Mouse (Mus musculus): ENCODE measurements around the gene Tekt2. TPM values are rescaled to one million over a fixed set of nuclear protein-coding genes. Genes with fewer than 3 reads are reported as not detected.

The Tekt2 gene
- polyA plus RNA-seq, 1 experiment, result 507 TPM

DNA sequence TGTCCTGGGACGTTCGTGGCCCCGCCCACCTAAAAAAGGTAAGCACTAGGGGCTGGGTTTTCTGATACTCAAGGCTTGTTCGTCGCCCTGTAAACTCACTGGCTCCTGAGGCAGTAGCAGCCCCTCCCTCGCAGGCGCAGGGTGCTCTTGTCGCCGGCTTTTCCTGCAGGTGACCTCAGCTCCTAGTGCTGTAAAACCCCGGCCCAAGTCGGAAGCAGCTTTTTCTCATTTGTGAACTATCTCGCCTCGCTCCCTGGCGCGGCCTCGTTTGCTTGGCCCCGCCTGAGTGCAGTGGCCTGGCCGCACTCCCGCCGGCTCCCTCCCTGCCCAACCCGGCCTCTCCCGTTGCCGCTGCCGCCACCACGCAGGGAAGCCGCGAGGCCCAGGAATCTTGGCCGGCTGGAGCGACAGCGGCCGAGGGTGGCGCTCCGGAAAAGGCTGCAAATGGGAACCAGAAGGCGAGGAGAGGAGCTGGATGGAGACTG lies 28.8 kb downstream of the Tekt2 start:
- no peak overlapping the region for H3K27ac ChIP-seq (ENCODE audit: control insufficient read depth, insufficient read depth, low read depth, low read length)
- no peaks in the 10 kb centered on the region; the same call in 1 of the 2 replicates for H3K27me3 ChIP-seq (ENCODE audit: control insufficient read depth, insufficient read depth, low read length)
- TF ChIP-seq CTCF (IDR thresholded peaks at IDR 0.05; ENCODE audit: control insufficient read depth, insufficient read depth, insufficient replicate concordance, low read depth, low read length) (no peak), POLR2A (IDR thresholded peaks at IDR 0.05; ENCODE audit: control insufficient read depth, low read depth, low read length) (no peak)
- H3K4me1 ChIP-seq (ENCODE audit: control insufficient read depth, insufficient read depth, low read length), result peaks cover 18% of the 10 kb centered on the region
- no peaks in the 10 kb centered on the region for H3K36me3 ChIP-seq (ENCODE audit: control insufficient read depth, insufficient read depth, low read length)
- peak overlapping the region; percentile 39 for H3K4me3 ChIP-seq (ENCODE audit: control insufficient read depth, low read depth, low read length)

DNA sequence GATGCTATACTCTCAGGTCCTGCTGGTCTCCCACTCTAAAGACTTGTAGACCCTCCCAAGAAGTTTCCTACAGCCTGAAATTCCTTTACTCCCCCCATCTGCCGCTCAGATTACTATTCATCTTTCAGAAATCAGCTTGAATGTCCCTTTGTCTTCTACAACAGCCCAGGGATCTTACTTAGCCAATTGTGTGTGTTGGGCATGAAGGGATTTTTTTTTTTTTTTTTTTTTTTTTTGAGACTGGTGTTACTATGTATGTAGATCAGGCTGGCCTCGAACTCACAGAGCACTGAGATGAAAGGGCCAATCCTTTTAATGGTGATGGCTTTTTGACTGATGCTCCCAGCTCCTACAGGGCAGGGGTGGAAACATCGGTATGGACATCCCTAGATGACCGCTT lies 29.6 kb downstream of the Tekt2 start:
- Histone ChIP-seq H3K4me1 (ENCODE audit: control insufficient read depth, insufficient read depth, low read length) (peaks cover 15% of the 10 kb centered on the region), H3K27ac (ENCODE audit: control insufficient read depth, insufficient read depth, low read depth, low read length) (no peak overlapping the region), H3K4me3 (ENCODE audit: control insufficient read depth, low read depth, low read length) (no peak overlapping the region), H3K27me3 (ENCODE audit: control insufficient read depth, insufficient read depth, low read length) (no peaks in the 10 kb centered on the region; the same call in 1 of the 2 replicates), H3K36me3 (ENCODE audit: control insufficient read depth, insufficient read depth, low read length) (no peaks in the 10 kb centered on the region)
- TF ChIP-seq CTCF (IDR thresholded peaks at IDR 0.05; ENCODE audit: control insufficient read depth, insufficient read depth, insufficient replicate concordance, low read depth, low read length) (no peak), POLR2A (IDR thresholded peaks at IDR 0.05; ENCODE audit: control insufficient read depth, low read depth, low read length) (no peak)

DNA sequence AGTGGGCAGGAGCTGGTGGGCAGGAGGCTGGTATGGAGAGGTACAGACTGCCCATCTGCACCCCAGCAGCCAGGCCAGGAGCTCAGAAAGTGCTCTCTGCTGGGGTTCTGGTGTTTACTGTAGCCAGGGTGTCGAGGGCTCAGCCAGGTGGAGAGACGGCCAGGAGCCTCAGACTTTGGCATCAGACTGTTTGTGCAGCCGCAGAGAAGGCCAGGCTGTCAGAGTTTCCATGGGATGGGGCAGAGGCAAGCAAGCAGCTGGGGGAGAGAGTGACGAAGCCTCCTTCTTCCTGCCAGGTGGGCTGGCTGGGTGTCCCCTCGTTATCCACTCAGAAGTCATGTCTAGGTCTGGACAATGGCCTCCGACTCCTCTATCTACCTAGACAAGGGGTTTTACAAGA lies 30.3 kb downstream of the Tekt2 start:
- TF ChIP-seq POLR2A (IDR thresholded peaks at IDR 0.05; ENCODE audit: control insufficient read depth, low read depth, low read length), result no peak
- TF ChIP-seq CTCF (IDR thresholded peaks at IDR 0.05; ENCODE audit: control insufficient read depth, insufficient read depth, insufficient replicate concordance, low read depth, low read length), result no peak
- Histone ChIP-seq H3K27me3 (ENCODE audit: control insufficient read depth, insufficient read depth, low read length) (no peaks in the 10 kb centered on the region), H3K4me1 (ENCODE audit: control insufficient read depth, insufficient read depth, low read length) (peaks cover 11% of the 10 kb centered on the region), H3K27ac (ENCODE audit: control insufficient read depth, insufficient read depth, low read depth, low read length) (no peak overlapping the region), H3K36me3 (ENCODE audit: control insufficient read depth, insufficient read depth, low read length) (no peaks in the 10 kb centered on the region), H3K4me3 (ENCODE audit: control insufficient read depth, low read depth, low read length) (no peak overlapping the region)

DNA sequence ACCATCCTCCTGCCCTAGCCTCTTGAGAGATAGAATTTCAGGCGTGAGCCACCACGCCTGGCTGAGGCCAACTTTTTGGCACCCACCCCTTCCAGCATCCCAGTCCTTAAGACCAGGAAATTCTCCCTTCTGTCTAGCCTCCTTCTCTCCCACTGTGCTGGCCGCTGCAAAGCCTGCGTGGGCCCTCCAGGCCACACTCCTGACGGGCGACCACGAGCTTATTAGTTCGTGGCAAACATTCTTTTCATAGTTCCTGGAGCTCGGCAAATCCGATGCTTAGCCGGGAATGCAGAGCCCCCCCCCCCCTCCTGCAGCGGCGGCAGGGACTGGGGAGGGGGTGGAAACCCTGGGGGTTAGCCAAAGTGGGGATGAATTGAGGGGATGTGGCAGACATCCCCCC lies 34.3 kb downstream of the Tekt2 start:
- peaks cover 7% of the 10 kb centered on the region for H3K4me1 ChIP-seq (ENCODE audit: control insufficient read depth, insufficient read depth, low read length)

DNA sequence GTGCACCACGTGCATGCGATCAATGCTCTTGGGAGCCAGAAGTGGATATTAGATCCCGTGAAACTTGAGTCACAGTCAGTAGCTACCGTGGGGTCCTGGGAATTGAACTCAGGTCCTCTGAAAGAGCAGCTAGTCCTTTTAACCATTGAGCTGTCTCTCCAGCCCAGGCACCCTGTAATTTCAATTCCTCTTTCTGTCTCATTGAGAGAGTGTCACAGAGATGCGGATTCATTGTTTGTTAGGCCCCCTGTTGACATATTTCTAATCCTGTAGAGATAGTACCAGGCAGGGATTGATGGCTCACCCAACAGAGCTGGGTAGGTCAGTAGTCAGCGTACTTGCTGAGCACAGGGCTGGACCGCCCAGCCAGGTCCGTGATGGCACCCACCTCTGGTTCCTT lies 35.2 kb downstream of the Tekt2 start:
- Histone ChIP-seq H3K27ac (ENCODE audit: control insufficient read depth, insufficient read depth, low read depth, low read length) (no peak overlapping the region), H3K4me1 (ENCODE audit: control insufficient read depth, insufficient read depth, low read length) (peaks cover 9% of the 10 kb centered on the region), H3K36me3 (ENCODE audit: control insufficient read depth, insufficient read depth, low read length) (no peaks in the 10 kb centered on the region), H3K27me3 (ENCODE audit: control insufficient read depth, insufficient read depth, low read length) (no peaks in the 10 kb centered on the region), H3K4me3 (ENCODE audit: control insufficient read depth, low read depth, low read length) (no peak overlapping the region)
- TF ChIP-seq CTCF (IDR thresholded peaks at IDR 0.05; ENCODE audit: control insufficient read depth, insufficient read depth, insufficient replicate concordance, low read depth, low read length), result no peak
- TF ChIP-seq POLR2A (IDR thresholded peaks at IDR 0.05; ENCODE audit: control insufficient read depth, low read depth, low read length), result no peak

More for the DNA sequence above, 34.3 kb downstream of the Tekt2 start:
- H3K27me3 ChIP-seq (ENCODE audit: control insufficient read depth, insufficient read depth, low read length), result no peaks in the 10 kb centered on the region
- H3K4me3 ChIP-seq (ENCODE audit: control insufficient read depth, low read depth, low read length), result no peak overlapping the region
- TF ChIP-seq CTCF (IDR thresholded peaks at IDR 0.05; ENCODE audit: control insufficient read depth, insufficient read depth, insufficient replicate concordance, low read depth, low read length) (no peak), POLR2A (IDR thresholded peaks at IDR 0.05; ENCODE audit: control insufficient read depth, low read depth, low read length) (no peak)
- no peak overlapping the region for H3K27ac ChIP-seq (ENCODE audit: control insufficient read depth, insufficient read depth, low read depth, low read length)
- H3K36me3 ChIP-seq (ENCODE audit: control insufficient read depth, insufficient read depth, low read length), result no peaks in the 10 kb centered on the region

DNA sequence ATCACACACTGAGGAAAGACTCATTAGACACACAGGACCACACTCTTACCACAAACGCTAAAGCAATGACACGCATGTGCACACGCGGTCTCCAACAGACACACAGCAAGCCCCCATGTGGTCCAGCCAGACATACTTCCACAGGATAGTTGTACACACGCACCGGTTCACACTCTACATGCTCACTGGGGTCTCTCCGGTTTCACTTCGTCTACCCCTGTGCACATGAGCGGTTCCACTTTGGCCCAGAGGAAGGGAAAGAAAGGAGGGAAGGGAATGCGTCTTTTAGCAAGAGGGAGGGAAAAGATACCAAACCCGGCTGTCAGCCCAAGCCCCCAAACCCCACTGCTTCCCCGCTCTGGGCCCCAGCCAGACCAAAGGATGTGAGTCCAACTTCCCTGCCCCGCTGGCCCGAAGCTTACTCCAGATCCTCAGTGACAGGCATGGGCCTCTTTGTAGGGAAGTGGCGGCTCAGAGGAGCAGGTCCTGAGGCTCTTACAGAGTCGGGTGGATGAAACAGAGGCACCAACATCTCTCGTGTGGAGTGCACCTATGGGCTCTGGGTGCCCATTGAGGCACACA lies 37.3 kb downstream of the Tekt2 start:
- Histone ChIP-seq H3K4me1 (ENCODE audit: control insufficient read depth, insufficient read depth, low read length) (peaks cover 9% of the 10 kb centered on the region), H3K27me3 (ENCODE audit: control insufficient read depth, insufficient read depth, low read length) (no peaks in the 10 kb centered on the region), H3K36me3 (ENCODE audit: control insufficient read depth, insufficient read depth, low read length) (no peaks in the 10 kb centered on the region), H3K4me3 (ENCODE audit: control insufficient read depth, low read depth, low read length) (no peak overlapping the region), H3K27ac (ENCODE audit: control insufficient read depth, insufficient read depth, low read depth, low read length) (no peak overlapping the region)
- TF ChIP-seq POLR2A (IDR thresholded peaks at IDR 0.05; ENCODE audit: control insufficient read depth, low read depth, low read length) (no peak), CTCF (IDR thresholded peaks at IDR 0.05; ENCODE audit: control insufficient read depth, insufficient read depth, insufficient replicate concordance, low read depth, low read length) (no peak)

DNA sequence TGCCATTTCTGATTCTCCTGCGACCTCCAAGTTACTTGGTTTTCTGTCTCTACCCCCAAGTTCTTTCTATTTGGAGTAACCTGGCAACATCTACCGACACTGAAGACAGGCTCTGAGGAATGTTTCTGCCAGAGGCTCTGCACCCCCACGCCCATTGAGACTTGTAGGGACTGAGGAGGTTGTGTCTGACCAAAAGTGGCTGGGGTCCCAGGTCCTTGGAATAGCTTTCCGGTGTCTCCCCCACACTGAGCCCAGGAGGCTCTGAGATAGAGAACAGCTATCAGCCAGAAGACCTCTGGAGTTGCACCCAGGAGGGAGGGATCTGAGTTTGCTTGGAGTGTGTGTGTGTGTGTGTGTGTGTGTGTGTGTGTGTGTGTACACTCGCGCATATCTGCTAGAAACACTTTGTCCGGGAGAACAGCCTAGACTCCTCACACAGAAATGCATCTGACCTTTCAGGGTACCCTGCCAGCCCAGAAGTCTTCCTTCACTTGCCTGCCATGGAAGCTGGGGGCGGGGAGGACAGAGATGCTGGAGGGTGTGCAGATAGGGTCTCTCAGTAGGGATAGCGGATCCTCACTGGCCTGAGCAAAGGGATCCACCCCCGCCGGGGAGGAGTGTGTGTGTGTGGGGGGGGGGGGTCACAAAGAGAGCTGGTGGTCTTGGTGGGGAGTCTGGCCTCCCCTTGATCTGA lies 38.0 kb downstream of the Tekt2 start:
- H3K27ac ChIP-seq (ENCODE audit: control insufficient read depth, insufficient read depth, low read depth, low read length), result no peak overlapping the region
- H3K27me3 ChIP-seq (ENCODE audit: control insufficient read depth, insufficient read depth, low read length), result no peaks in the 10 kb centered on the region
- no peak overlapping the region; the same call in 1 of the 2 replicates for H3K4me3 ChIP-seq (ENCODE audit: control insufficient read depth, low read depth, low read length)
- H3K36me3 ChIP-seq (ENCODE audit: control insufficient read depth, insufficient read depth, low read length), result no peaks in the 10 kb centered on the region
- H3K4me1 ChIP-seq (ENCODE audit: control insufficient read depth, insufficient read depth, low read length), result peaks cover 9% of the 10 kb centered on the region
- TF ChIP-seq POLR2A (IDR thresholded peaks at IDR 0.05; ENCODE audit: control insufficient read depth, low read depth, low read length) (no peak), CTCF (IDR thresholded peaks at IDR 0.05; ENCODE audit: control insufficient read depth, insufficient read depth, insufficient replicate concordance, low read depth, low read length) (no peak)
